Mouse (Mus musculus) liver, postnatal 0 days (tissue): ENCODE measurements around the gene Gypa.

Experiments used
- CTCF ChIP-seq: sonication (generic); IDR thresholded peaks from 2 replicates; pipeline ENCODE4 v1.5.1; 2016; ENCODE audit warnings: antibody characterized with exemption, low read depth
- EP300 ChIP-seq: IDR thresholded peaks from 2 replicates; pipeline ENCODE4 v1.6.1; 2016; ENCODE audit warnings: antibody characterized with exemption, low read depth, mild to moderate bottlenecking

GRCm38 (mm10) chr8:80526382-80527355 lies 33.1 kb downstream of the Gypa start:
- TF ChIP-seq CTCF (no peak), EP300 (no peak)
